Mouse (Mus musculus): ENCODE measurements around the gene Dennd4b.
A peak's percentile ranks its signal among the peaks of the same experiment; 100 is the strongest.

Dennd4b gene

GRCm38 (mm10) chr3:90253653-90254418 lies 11.1 kb upstream of the Dennd4b start, which contains the start of gene Crtc2:
Gene Crtc2, plus strand, starts transcription at chr3:90254163.
- peak; percentile 90 to 95 for DNase-seq

GRCm38 (mm10) chr3:90254419-90255193 lies 10.4 kb upstream of the Dennd4b start:
- peak in 1 of 2 experiments; percentile 26 for DNase-seq

- DNase-seq: no peak
Measured at GRCm38 (mm10) chr3:90255194-90255565, 9.8 kb upstream of the Dennd4b start.

GRCm38 (mm10) chr3:90255784-90256353 lies 9.1 kb upstream of the Dennd4b start:
- no peak for DNase-seq

- no peak for DNase-seq
Measured at GRCm38 (mm10) chr3:90256731-90257530, 8.1 kb upstream of the Dennd4b start.

- DNase-seq: no peak
Measured at GRCm38 (mm10) chr3:90258521-90258920, 6.5 kb upstream of the Dennd4b start.

GRCm38 (mm10) chr3:90263121-90263771 lies 1.7 kb upstream of the Dennd4b start:
- DNase-seq: no peak

- DNase-seq: no peak
Measured at GRCm38 (mm10) chr3:90264687-90265033, 325 bp upstream of the Dennd4b start.

GRCm38 (mm10) chr3:90265932-90266741 lies 1.2 kb downstream of the Dennd4b start:
- DNase-seq: peak; percentile 63 to 68

- peak; percentile 31 to 58 for DNase-seq
Measured at GRCm38 (mm10) chr3:90266901-90267775, 2.2 kb downstream of the Dennd4b start.

GRCm38 (mm10) chr3:90268190-90268589 lies 3.2 kb downstream of the Dennd4b start:
- DNase-seq: peak in 1 of 2 experiments; percentile 27

- DNase-seq: no peak
Measured at GRCm38 (mm10) chr3:90268971-90269370, 4.0 kb downstream of the Dennd4b start.

GRCm38 (mm10) chr3:90270784-90271183 lies 5.8 kb downstream of the Dennd4b start:
- no peak for DNase-seq

- DNase-seq: no peak
Measured at GRCm38 (mm10) chr3:90272170-90272569, 7.2 kb downstream of the Dennd4b start.

GRCm38 (mm10) chr3:90273855-90274254 lies 8.9 kb downstream of the Dennd4b start:
- no peak for DNase-seq

GRCm38 (mm10) chr3:90275286-90275685 lies 10.3 kb downstream of the Dennd4b start:
- DNase-seq: no peak

GRCm38 (mm10) chr3:90276858-90277257 lies 11.9 kb downstream of the Dennd4b start:
- DNase-seq: no peak

- DNase-seq: no peak
Measured at GRCm38 (mm10) chr3:90277793-90278192, 12.8 kb downstream of the Dennd4b start.

GRCm38 (mm10) chr3:90278211-90278610 lies 13.2 kb downstream of the Dennd4b start:
- DNase-seq: no peak

- no peak for DNase-seq
Measured at GRCm38 (mm10) chr3:90279216-90279615, 14.2 kb downstream of the Dennd4b start.
